Mouse (Mus musculus) MEL (cell line): ENCODE results near the gene Zfp110. TPM values are rescaled to one million over a fixed set of nuclear protein-coding genes. Genes with fewer than 3 reads are reported as not detected.

Experiments
- DNase-seq: peaks from one replicate; pipeline ENCODE4 v3.0.0; 2011; ENCODE audit warnings: low read depth, low spot score
- H3K27ac ChIP-seq: 2 replicates; pipeline ENCODE4 v1.5.1; 2012; ENCODE audit warnings: low read depth, mild to moderate bottlenecking, control low read depth, low read length, moderate library complexity; ENCODE audit not compliant: control insufficient read depth
- H3K27me3 ChIP-seq, 2 experiments: fragments of 150-350 bp in 1 of 2; sonication (generic) in 1 of 2; 2 replicates each; pipeline ENCODE4 v1.6.1; 2012; ENCODE audit warnings: low read length in 2 of 2, mild to moderate bottlenecking in 2 of 2, improper control_type of control experiment in 1 of 2, moderate library complexity in 1 of 2; ENCODE audit not compliant: insufficient read depth in 2 of 2, control insufficient read depth in 1 of 2
- H3K36me3 ChIP-seq, 2 experiments: 2 replicates each; pipeline ENCODE4 v1.6.1; 2012 to 2014; ENCODE audit warnings: low read length in 2 of 2, improper control_type of control experiment in 1 of 2, inconsistent platforms in 1 of 2, mild to moderate bottlenecking in 1 of 2; ENCODE audit not compliant: insufficient read depth in 2 of 2, control insufficient read depth in 1 of 2
- H3K4me1 ChIP-seq, 2 experiments: fragments of 150-350 bp in 1 of 2; sonication (generic) in 1 of 2; 2 replicates each; pipeline ENCODE4 v1.6.1; 2012; ENCODE audit warnings: low read length in 2 of 2, improper control_type of control experiment in 1 of 2, mild to moderate bottlenecking in 1 of 2; ENCODE audit not compliant: insufficient read depth in 2 of 2, control insufficient read depth in 1 of 2
- H3K4me3 ChIP-seq, 2 experiments: fragments of 150-350 bp in 1 of 2; sonication (generic) in 1 of 2; 2 replicates each; pipeline ENCODE4 v1.5.1; 2012; ENCODE audit warnings: low read depth in 2 of 2, low read length in 2 of 2, mild to moderate bottlenecking in 2 of 2, moderate library complexity in 2 of 2, control low read depth in 1 of 2, improper control_type of control experiment in 1 of 2; ENCODE audit not compliant: control insufficient read depth in 1 of 2, insufficient read depth in 1 of 2
- H3K79me2 ChIP-seq: 2 replicates; pipeline ENCODE4 v1.6.1; 2012; ENCODE audit warnings: mild to moderate bottlenecking, low read length, moderate library complexity; ENCODE audit not compliant: control insufficient read depth, poor library complexity, insufficient read depth
- H3K9ac ChIP-seq: 2 replicates; pipeline ENCODE4 v1.6.1; 2012; ENCODE audit warnings: low read depth, mild to moderate bottlenecking, control low read depth, low read length, moderate library complexity; ENCODE audit not compliant: control insufficient read depth, poor library complexity, severe bottlenecking
- H3K9me3 ChIP-seq: fragments of 150-350 bp; sonication (generic); replicated peaks from 2 replicates; pipeline ENCODE4 v1.6.1; 2012; ENCODE audit warnings: mild to moderate bottlenecking, low read length, improper control_type of control experiment, moderate library complexity; ENCODE audit not compliant: insufficient read depth
- BHLHE40 ChIP-seq: IDR thresholded peaks from 2 replicates; pipeline ENCODE4 v1.6.1; 2012; ENCODE audit warnings: low read depth, mild to moderate bottlenecking, inconsistent platforms, low read length, improper control_type of control experiment, borderline replicate concordance
- CHD1 ChIP-seq: IDR thresholded peaks from 2 replicates; pipeline ENCODE4 v1.6.1; 2012; ENCODE audit warnings: low read depth, mild to moderate bottlenecking, inconsistent platforms, low read length, improper control_type of control experiment
- CHD2 ChIP-seq: IDR thresholded peaks from 2 replicates; pipeline ENCODE4 v1.6.1; 2011; ENCODE audit warnings: low read length, improper control_type of control experiment
- CTCF ChIP-seq, 3 experiments: IDR thresholded peaks in 2 of 3; conservative IDR thresholded peaks in 1 of 3; 2 replicates each; pipeline ENCODE4 v1.5.1; 2011 to 2012; ENCODE audit warnings: low read length in 3 of 3, low read depth in 2 of 3, mild to moderate bottlenecking in 2 of 3, improper control_type of control experiment in 1 of 3, inconsistent platforms in 1 of 3, mixed read lengths in 1 of 3, moderate library complexity in 1 of 3; ENCODE audit not compliant: control insufficient read depth in 1 of 3, insufficient read depth in 1 of 3, poor library complexity in 1 of 3, severe bottlenecking in 1 of 3
- ELF1 ChIP-seq: IDR thresholded peaks from 2 replicates; pipeline ENCODE4 v1.6.1; 2014; ENCODE audit warnings: low read depth, mild to moderate bottlenecking, inconsistent platforms, low read length, improper control_type of control experiment, moderate library complexity
- ETS1 ChIP-seq: IDR thresholded peaks from 2 replicates; pipeline ENCODE4 v1.6.1; 2012; ENCODE audit warnings: low read depth, mild to moderate bottlenecking, inconsistent platforms, low read length, improper control_type of control experiment, moderate library complexity
- GABPA ChIP-seq: IDR thresholded peaks from 2 replicates; pipeline ENCODE4 v1.6.1; 2012; ENCODE audit warnings: low read depth, mild to moderate bottlenecking, inconsistent platforms, low read length, improper control_type of control experiment, moderate library complexity
- GATA1 ChIP-seq: IDR thresholded peaks from 2 replicates; pipeline ENCODE4 v1.6.1; 2011; ENCODE audit warnings: low read depth, low read length, improper control_type of control experiment
- HCFC1 ChIP-seq: IDR thresholded peaks from 2 replicates; pipeline ENCODE4 v1.6.1; 2012; ENCODE audit warnings: low read depth, mild to moderate bottlenecking, inconsistent platforms, low read length, improper control_type of control experiment, moderate library complexity
- JUND ChIP-seq: IDR thresholded peaks from 2 replicates; pipeline ENCODE4 v1.6.1; 2011; ENCODE audit warnings: low read depth, mild to moderate bottlenecking, improper control_type of control experiment, low read length
- KAT2A ChIP-seq: conservative IDR thresholded peaks from 2 replicates; pipeline ENCODE4 v1.6.1; 2012; ENCODE audit warnings: low read depth, low read length, improper control_type of control experiment, inconsistent platforms
- MAFK ChIP-seq: IDR thresholded peaks from 2 replicates; pipeline ENCODE4 v1.6.1; 2011; ENCODE audit warnings: low read depth, mild to moderate bottlenecking, low read length, improper control_type of control experiment, borderline replicate concordance
- MAX ChIP-seq: IDR thresholded peaks from 2 replicates; pipeline ENCODE4 v1.6.1; 2011; ENCODE audit warnings: low read length, improper control_type of control experiment
- MAZ ChIP-seq: IDR thresholded peaks from 2 replicates; pipeline ENCODE4 v1.6.1; 2012; ENCODE audit warnings: low read depth, mild to moderate bottlenecking, inconsistent platforms, low read length, improper control_type of control experiment
- MEF2A ChIP-seq: IDR thresholded peaks from 2 replicates; pipeline ENCODE4 v1.6.1; 2014; ENCODE audit warnings: low read depth, mild to moderate bottlenecking, inconsistent platforms, low read length, improper control_type of control experiment; ENCODE audit not compliant: poor library complexity, insufficient replicate concordance, severe bottlenecking; ENCODE audit errors: extremely low read depth
- MXI1 ChIP-seq: IDR thresholded peaks from 2 replicates; pipeline ENCODE4 v1.6.1; 2011; ENCODE audit warnings: mild to moderate bottlenecking, low read depth, low read length, improper control_type of control experiment
- MYB ChIP-seq: IDR thresholded peaks from 2 replicates; pipeline ENCODE4 v1.6.1; 2011; ENCODE audit warnings: mild to moderate bottlenecking, low read depth, low read length, improper control_type of control experiment
- MYC ChIP-seq: IDR thresholded peaks from 2 replicates; pipeline ENCODE4 v1.6.1; 2011; ENCODE audit warnings: low read depth, mild to moderate bottlenecking, low read length, improper control_type of control experiment, moderate library complexity
- NELFE ChIP-seq: IDR thresholded peaks from 2 replicates; pipeline ENCODE4 v1.6.1; 2011; ENCODE audit warnings: low read depth, low read length, improper control_type of control experiment
- NRF1 ChIP-seq: IDR thresholded peaks from 2 replicates; pipeline ENCODE4 v1.6.1; 2014; ENCODE audit warnings: low read depth, mild to moderate bottlenecking, inconsistent platforms, low read length, improper control_type of control experiment, moderate library complexity; ENCODE audit not compliant: poor library complexity, insufficient read depth, severe bottlenecking
- POLR2A ChIP-seq, 2 experiments: IDR thresholded peaks; 2 replicates each; pipeline ENCODE4 v1.6.1; 2011 to 2012; ENCODE audit warnings: low read length in 2 of 2, mild to moderate bottlenecking in 2 of 2, control low read depth in 1 of 2, improper control_type of control experiment in 1 of 2, low read depth in 1 of 2, moderate library complexity in 1 of 2; ENCODE audit not compliant: control insufficient read depth in 1 of 2, insufficient read depth in 1 of 2, poor library complexity in 1 of 2
- POLR2AphosphoS2 ChIP-seq: IDR thresholded peaks from 2 replicates; pipeline ENCODE4 v1.6.1; 2011; ENCODE audit warnings: low read length, improper control_type of control experiment
- POLR2AphosphoS5 ChIP-seq: IDR thresholded peaks from 2 replicates; pipeline ENCODE4 v1.6.1; 2012; ENCODE audit warnings: low read depth, borderline replicate concordance, mild to moderate bottlenecking, inconsistent platforms, low read length, moderate library complexity, mixed read lengths
- RAD21 ChIP-seq: IDR thresholded peaks from 2 replicates; pipeline ENCODE4 v1.6.1; 2011; ENCODE audit warnings: mild to moderate bottlenecking, low read depth, low read length, improper control_type of control experiment
- RCOR1 ChIP-seq: IDR thresholded peaks from 2 replicates; pipeline ENCODE4 v1.6.1; 2012; ENCODE audit warnings: low read depth, mild to moderate bottlenecking, inconsistent platforms, low read length, improper control_type of control experiment
- SIN3A ChIP-seq: IDR thresholded peaks from 2 replicates; pipeline ENCODE4 v1.6.1; 2012; ENCODE audit warnings: low read length, improper control_type of control experiment, inconsistent platforms
- SMC3 ChIP-seq: IDR thresholded peaks from 2 replicates; pipeline ENCODE4 v1.6.1; 2011; ENCODE audit warnings: low read depth, low read length, improper control_type of control experiment
- TAL1 ChIP-seq: IDR thresholded peaks from 2 replicates; pipeline ENCODE4 v1.6.1; 2012; ENCODE audit warnings: mild to moderate bottlenecking, inconsistent platforms, low read length, moderate library complexity, mixed read lengths
- TBP ChIP-seq: IDR thresholded peaks from 2 replicates; pipeline ENCODE4 v1.8.0; 2011; ENCODE audit warnings: low read depth, low read length, improper control_type of control experiment
- TCF12 ChIP-seq: IDR thresholded peaks from 2 replicates; pipeline ENCODE4 v1.6.1; 2014; ENCODE audit warnings: low read depth, mild to moderate bottlenecking, inconsistent platforms, low read length, improper control_type of control experiment, moderate library complexity
- UBTF ChIP-seq: IDR thresholded peaks from 2 replicates; pipeline ENCODE4 v1.6.1; 2012; ENCODE audit warnings: low read depth, mild to moderate bottlenecking, inconsistent platforms, low read length, improper control_type of control experiment, moderate library complexity, borderline replicate concordance; ENCODE audit not compliant: insufficient read depth
- USF1 ChIP-seq: IDR thresholded peaks from 2 replicates; pipeline ENCODE4 v1.6.1; 2014; ENCODE audit warnings: low read depth, mild to moderate bottlenecking, inconsistent platforms, low read length, improper control_type of control experiment, moderate library complexity
- USF2 ChIP-seq, 2 experiments: IDR thresholded peaks; 2 replicates each; pipeline ENCODE4 v1.6.1; 2011 to 2012; ENCODE audit warnings: improper control_type of control experiment in 2 of 2, low read length in 2 of 2, borderline replicate concordance in 1 of 2, inconsistent platforms in 1 of 2, low read depth in 1 of 2, mild to moderate bottlenecking in 1 of 2; ENCODE audit not compliant: insufficient read depth in 1 of 2
- ZC3H11A ChIP-seq: IDR thresholded peaks from 2 replicates; pipeline ENCODE4 v1.6.1; 2012; ENCODE audit warnings: low read depth, mild to moderate bottlenecking, inconsistent platforms, low read length, improper control_type of control experiment
- ZMIZ1 ChIP-seq: IDR thresholded peaks from 2 replicates; pipeline ENCODE4 v1.6.1; 2012; ENCODE audit warnings: low read depth, mild to moderate bottlenecking, inconsistent platforms, low read length, improper control_type of control experiment, moderate library complexity
- ZNF384 ChIP-seq: IDR thresholded peaks from 2 replicates; pipeline ENCODE4 v1.6.1; 2012; ENCODE audit warnings: low read depth, mild to moderate bottlenecking, inconsistent platforms, low read length, improper control_type of control experiment
- polyA plus RNA-seq, 2 experiments: library from polyadenylated mRNA; stranded (reverse) in 1 of 2; unstranded in 1 of 2; fragments of >175 nt in 1 of 2; fragments of >200 nt in 1 of 2; gene quantifications; 2 replicates each; pipeline versions ENCODE4 v1.2.1 to v1.2.4; 2012; ENCODE audit warnings: low replicate concordance in 2 of 2, low read depth in 1 of 2; ENCODE audit not compliant: insufficient read length in 2 of 2, insufficient read depth in 1 of 2, missing spikeins in 1 of 2
- total RNA-seq: library from RNA; depleted of rRNA; stranded (reverse); fragments of 300-350 nt; gene quantifications from 2 replicates; pipeline ENCODE4 v1.2.3, GENCODE M21; 2012

The Zfp110 gene
- total and polyA plus RNA-seq, 3 experiments, result 17.0 to 86.6 (median 28.2) TPM

GRCm38 (mm10) chr7:12897655-12898410, 63.3 kb downstream of the Zfp110 start, which contains the start of gene Zscan22:
Zscan22 (plus strand) TSS chr7:12897815.
- Histone ChIP-seq H3K79me2 (peaks cover 9% of the 10 kb centered on the region), H3K4me3 (peak within 1 kb of the TSS; percentile 72 to 88), H3K36me3 (peaks cover 3 to 8% of the 10 kb centered on the region in 2 experiments; a peak in 3 of 4 replicates), H3K9ac (peak within 1 kb of the TSS; percentile 82), H3K4me1 (peaks cover 0 to 8% of the 10 kb centered on the region in 2 experiments; a peak in 2 of 4 replicates), H3K9me3 (no peaks in the 10 kb centered on the region), H3K27me3 (no peaks in the 10 kb centered on the region), H3K27ac (peak within 1 kb of the TSS; percentile 15; the same call in 1 of the 2 replicates)
- DNase-seq, result peak; percentile 96
- peak; percentile 56; the same call in 1 of the 2 replicates for TF ChIP-seq USF1
- TF ChIP-seq HCFC1, result peak; percentile 100
- TF ChIP-seq ZC3H11A, result no peak
- peak; percentile 78 for TF ChIP-seq CHD2
- TF ChIP-seq POLR2AphosphoS5, result no peak
- no peak for TF ChIP-seq RCOR1
- TF ChIP-seq GABPA, result peak; percentile 35; the same call in 1 of the 2 replicates
- no peak for TF ChIP-seq MEF2A
- TF ChIP-seq BHLHE40, result no peak
- peak; percentile 72 for TF ChIP-seq NELFE
- TF ChIP-seq CHD1, result no peak
- no peak for TF ChIP-seq RAD21
- peak; percentile 55; the same call in 1 of the 2 replicates for TF ChIP-seq TBP
- no peak for TF ChIP-seq JUND
- TF ChIP-seq ELF1, result peak; percentile 81
- TF ChIP-seq SIN3A, result peak; percentile 93
- peak; percentile 74 for TF ChIP-seq MAX
- TF ChIP-seq MAFK, result no peak
- TF ChIP-seq MXI1, result peak; percentile 89
- no peak for TF ChIP-seq UBTF
- peak; percentile 51; the same call in 1 of the 2 replicates for TF ChIP-seq ZNF384
- TF ChIP-seq ETS1, result no peak
- TF ChIP-seq CTCF (IDR thresholded peaks at IDR 0.05 in 2 of 3, conservative IDR thresholded peaks at IDR 0.05 in 1 of 3; ENCODE audit: control insufficient read depth in 1 of 3, insufficient read depth in 1 of 3, low read depth in 2 of 3, low read length in 3 of 3, poor library complexity in 1 of 3, severe bottlenecking in 1 of 3), result no peak
- no peak for TF ChIP-seq SMC3
- peak; percentile 72 for TF ChIP-seq NRF1
- TF ChIP-seq POLR2AphosphoS2, result no peak
- peak; percentile 44; the same call in 1 of the 2 replicates for TF ChIP-seq TCF12
- peak; percentile 58 to 87; a peak in 3 of 4 replicates for TF ChIP-seq POLR2A (IDR thresholded peaks at IDR 0.05; ENCODE audit: control insufficient read depth in 1 of 2, insufficient read depth in 1 of 2, low read depth in 1 of 2, low read length in 2 of 2, poor library complexity in 1 of 2)
- no peak for TF ChIP-seq USF2 (IDR thresholded peaks at IDR 0.05; ENCODE audit: borderline replicate concordance in 1 of 2, insufficient read depth in 1 of 2, low read depth in 1 of 2, low read length in 2 of 2)
- TF ChIP-seq KAT2A, result peak; percentile 100
- no peak; the same call in 1 of the 2 replicates for TF ChIP-seq MYB
- TF ChIP-seq ZMIZ1, result no peak
- no peak for TF ChIP-seq MAZ
- peak; percentile 92 for TF ChIP-seq MYC
- no peak for TF ChIP-seq TAL1
- TF ChIP-seq GATA1, result no peak
